9 mouse cellular contexts compared by ENCODE assay signal in genomic region chr8:72646060-72646767, GRCm38 (mm10). TPM values are rescaled to one million over a fixed set of nuclear protein-coding genes. Genes with fewer than 3 reads are reported as not detected.
A peak's percentile ranks its signal among the peaks of the same experiment; 100 is the strongest.
DNase-seq lines count a peak whose midpoint lies in the region; ATAC-seq and TF ChIP-seq lines count a peak whose summit lies in the region.
"Had no signal": no experiment of that assay in that cellular context is flagged by ENCODE, and none has a peak within 500 bp of the region (broad histone marks: within the 10 kb centered on the region; RNA-seq: fewer than 3 reads in every experiment).

Gene Nwd1, plus strand, starts transcription at chr8:72646711.

- peak; percentile 72 for DNase-seq in intestine, embryonic 14.5 days (ENCODE audit: low spot score)
- peak; percentile 85 for DNase-seq in brain, adult 2 months (ENCODE audit: low read depth, low spot score)
- DNase-seq in frontal cortex, postnatal 36 days (ENCODE audit: low spot score in 2 of 2) = peak; percentile 86 to 94
- peak; percentile 82 for DNase-seq in hindbrain, embryonic 14.5 days (ENCODE audit: low spot score)
- DNase-seq in left cerebral cortex, postnatal 14 days (ENCODE audit: low spot score in 2 of 2) = peak; percentile 89 to 97
- DNase-seq in thymus, postnatal 14 days = peak; percentile 66
- DNase-seq: liver, embryonic 13.5 days had no signal

- H3K4me3 ChIP-seq in intestine, embryonic 14.5 days (ENCODE audit: low read depth, low read length) = no peak within 1 kb of the TSS
- H3K4me3 ChIP-seq in intestine, postnatal 0 days (ENCODE audit: low read depth, low read length) = no peak within 1 kb of the TSS
- no peak within 1 kb of the TSS for H3K4me3 ChIP-seq in hindbrain, embryonic 14.5 days (replicated peaks; ENCODE audit: low read length)
- H3K4me3 ChIP-seq in neural tube, embryonic 14.5 days (ENCODE audit: low read depth, low read length) = no peak within 1 kb of the TSS
- H3K4me3 ChIP-seq: liver, embryonic 13.5 days had no signal

- no peaks in the 10 kb centered on the region for H3K36me3 ChIP-seq in intestine, embryonic 14.5 days (ENCODE audit: control insufficient read depth, insufficient read depth, low read length)
- no peaks in the 10 kb centered on the region for H3K36me3 ChIP-seq in intestine, postnatal 0 days (ENCODE audit: control insufficient read depth, insufficient read depth)
- H3K36me3 ChIP-seq in hindbrain, embryonic 14.5 days (replicated peaks; ENCODE audit: control insufficient read depth, insufficient read depth) = no peaks in the 10 kb centered on the region
- H3K36me3 ChIP-seq in neural tube, embryonic 14.5 days (ENCODE audit: control insufficient read depth, insufficient read depth, low read length) = no peaks in the 10 kb centered on the region
- H3K36me3 ChIP-seq: liver, embryonic 13.5 days had no signal

- no peak for TF ChIP-seq CTCF in intestine, postnatal 0 days (IDR thresholded peaks at IDR 0.05; ENCODE audit: low read depth)

- intact Hi-C loops in left cerebral cortex, postnatal 14 days (cut with DNase I) = no loop called here

- H3K4me1 ChIP-seq in intestine, embryonic 14.5 days (replicated peaks; ENCODE audit: control insufficient read depth, insufficient read depth, low read length) = 0 out of 2 replicates have a peak, but pooled peaks cover 6% of the 10 kb centered on the region
- H3K4me1 ChIP-seq in intestine, postnatal 0 days (replicated peaks; ENCODE audit: control insufficient read depth, insufficient read depth, low read length) = no peaks in the 10 kb centered on the region
- H3K4me1 ChIP-seq in hindbrain, embryonic 14.5 days (replicated peaks; ENCODE audit: control insufficient read depth, insufficient read depth, low read length) = peaks cover 4% of the 10 kb centered on the region; the same call in 1 of the 2 replicates
- no peaks in the 10 kb centered on the region for H3K4me1 ChIP-seq in neural tube, embryonic 14.5 days (ENCODE audit: control insufficient read depth, insufficient read depth, low read length)

- 32% methylated on average over 11 of the region's 11 CpGs for WGBS in intestine, embryonic 14.5 days
- 51% methylated on average over 11 of the region's 11 CpGs for WGBS in intestine, postnatal 0 days
- 38% methylated on average over 11 of the region's 11 CpGs for WGBS in hindbrain, embryonic 14.5 days
- 43% methylated on average over 11 of the region's 11 CpGs for WGBS in neural tube, embryonic 14.5 days

- peak; percentile 81 for ATAC-seq in intestine, embryonic 14.5 days (replicated peaks; ENCODE audit: low FRiP score, low TSS enrichment, low read depth)
- no peak for ATAC-seq in intestine, postnatal 0 days
- peak; percentile 92 for ATAC-seq in hindbrain, embryonic 14.5 days (ENCODE audit: low FRiP score)
- peak; percentile 92 for ATAC-seq in neural tube, embryonic 14.5 days (ENCODE audit: low read depth)

- H3K4me2 ChIP-seq in intestine, embryonic 14.5 days (ENCODE audit: low read length) = no peak within 1 kb of the TSS
- no peak within 1 kb of the TSS for H3K4me2 ChIP-seq in intestine, postnatal 0 days (replicated peaks; ENCODE audit: low read depth)
- H3K4me2 ChIP-seq in hindbrain, embryonic 14.5 days (replicated peaks) = peak within 1 kb of the TSS; percentile 9; the same call in 1 of the 2 replicates
- H3K4me2 ChIP-seq in neural tube, embryonic 14.5 days (ENCODE audit: low read depth, low read length) = no peak within 1 kb of the TSS
- H3K4me2 ChIP-seq: liver, embryonic 13.5 days had no signal

- no peak within 1 kb of the TSS for H3K27ac ChIP-seq in intestine, embryonic 14.5 days (ENCODE audit: low read depth)
- no peak within 1 kb of the TSS for H3K27ac ChIP-seq in intestine, postnatal 0 days (ENCODE audit: low read depth, low read length)
- peak within 1 kb of the TSS; percentile 78 for H3K27ac ChIP-seq in hindbrain, embryonic 14.5 days
- peak within 1 kb of the TSS; percentile 48 for H3K27ac ChIP-seq in neural tube, embryonic 14.5 days (ENCODE audit: low read depth, low read length)
- H3K27ac ChIP-seq: liver, embryonic 13.5 days had no signal

- H3K27me3 ChIP-seq in intestine, embryonic 14.5 days (replicated peaks; ENCODE audit: control insufficient read depth, insufficient read depth, low read length) = no peaks in the 10 kb centered on the region
- no peaks in the 10 kb centered on the region for H3K27me3 ChIP-seq in intestine, postnatal 0 days (replicated peaks; ENCODE audit: control insufficient read depth, insufficient read depth, low read length)
- no peaks in the 10 kb centered on the region for H3K27me3 ChIP-seq in hindbrain, embryonic 14.5 days (ENCODE audit: control insufficient read depth, insufficient read depth, low read length)
- no peaks in the 10 kb centered on the region for H3K27me3 ChIP-seq in neural tube, embryonic 14.5 days (ENCODE audit: control insufficient read depth, insufficient read depth, low read length)
- H3K27me3 ChIP-seq: liver, embryonic 13.5 days had no signal

- H3K9ac ChIP-seq in intestine, embryonic 14.5 days (ENCODE audit: low read length) = no peak within 1 kb of the TSS
- H3K9ac ChIP-seq in intestine, postnatal 0 days (ENCODE audit: low read depth, low read length) = no peak within 1 kb of the TSS
- H3K9ac ChIP-seq in hindbrain, embryonic 14.5 days = no peak within 1 kb of the TSS
- no peak within 1 kb of the TSS for H3K9ac ChIP-seq in neural tube, embryonic 14.5 days (replicated peaks; ENCODE audit: low read depth, low read length)
- H3K9ac ChIP-seq: liver, embryonic 13.5 days had no signal

- no peaks in the 10 kb centered on the region for H3K9me3 ChIP-seq in intestine, embryonic 14.5 days (ENCODE audit: control insufficient read depth, low read length)
- no peaks in the 10 kb centered on the region for H3K9me3 ChIP-seq in intestine, postnatal 0 days (ENCODE audit: control insufficient read depth)
- H3K9me3 ChIP-seq in hindbrain, embryonic 14.5 days (ENCODE audit: control insufficient read depth, low read length) = no peaks in the 10 kb centered on the region
- no peaks in the 10 kb centered on the region for H3K9me3 ChIP-seq in neural tube, embryonic 14.5 days (ENCODE audit: control insufficient read depth, low read length)
- H3K9me3 ChIP-seq: liver, embryonic 13.5 days had no signal

RNA-seq across cellular contexts. Expression of gene Nwd1, which starts in this region (rescaled TPM):
- polyA plus RNA-seq in intestine, embryonic 14.5 days (2014; fragmentation: Nextera tagmentation; extraction: Ambion mirVana) = 0.03 and 0.05 TPM in 2 replicates
- 0.03 and 0.07 TPM in 2 replicates for polyA plus RNA-seq in intestine, postnatal 0 days (2015; fragmentation: Nextera tagmentation; extraction: Ambion mirVana)
- polyA plus RNA-seq in hindbrain, embryonic 14.5 days (2014; fragmentation: Nextera tagmentation; extraction: Ambion mirVana) = 2.4 and 2.7 TPM in 2 replicates
- 10 to 100 TPM; 33.7 to 36.7 TPM for total RNA-seq in left cerebral cortex, postnatal 14 days (2021)
- polyA plus RNA-seq in neural tube, embryonic 14.5 days (2014; fragmentation: Nextera tagmentation; extraction: Ambion mirVana) = 2.1 and 2.6 TPM in 2 replicates
- polyA plus RNA-seq: liver, embryonic 13.5 days had no signal

Comparison
In these comparisons a context has a peak if more than half of its experiments do, and no peak if none do; other contexts are left out.
1. Peak in DNase-seq and ATAC-seq in intestine, embryonic 14.5 days; RNA of the gene not detected or under 1 TPM.
2. H3K27ac ChIP-seq: peak in hindbrain, embryonic 14.5 days (single experiment) and neural tube, embryonic 14.5 days (single experiment); none in intestine, embryonic 14.5 days (single experiment) and intestine, postnatal 0 days (single experiment).
3. Peak in every context shown above with its lines, with median percentiles within 50 percentile points of each other: DNase-seq.